ENCODE assay signal across 8 mouse cellular contexts in genomic region chr7:92876066-92876465, GRCm38 (mm10). TPM values are rescaled to one million over a fixed set of nuclear protein-coding genes. Genes with fewer than 3 reads are reported as not detected.
A peak's percentile ranks its signal among the peaks of the same experiment; 100 is the strongest.
DNase-seq lines count a peak whose midpoint lies in the region; ATAC-seq and TF ChIP-seq lines count a peak whose summit lies in the region.

No protein-coding gene starts in this region.

- H3K36me3 ChIP-seq in ES-E14 (ENCODE audit: control insufficient read depth, insufficient read depth, low read length, poor library complexity, severe bottlenecking) = peaks cover 2% of the 10 kb centered on the region; the same call in 1 of the 2 replicates
- H3K36me3 ChIP-seq in kidney, embryonic 16.5 days (ENCODE audit: insufficient read depth, low read length) = no peaks in the 10 kb centered on the region
- no peaks in the 10 kb centered on the region for H3K36me3 ChIP-seq in myocyte (ENCODE audit: control insufficient read depth, insufficient read depth)

- in situ Hi-C loops in ES-E14 (cut with MboI; ENCODE audit: low sequenced_read_pairs in 2 of 2, unreplicated experiment in 2 of 2) = no loop called here

- TF ChIP-seq POLR2A in myocyte (IDR thresholded peaks at IDR 0.05; ENCODE audit: insufficient read length, low read depth) = no peak

- intact Hi-C loops in left cerebral cortex, postnatal 10 days (cut with DNase I) = no loop called here

- no peak overlapping the region for H3K9ac ChIP-seq in ES-E14 (ENCODE audit: insufficient read depth, low read depth, low read length, poor library complexity, severe bottlenecking)
- H3K9ac ChIP-seq in kidney, embryonic 16.5 days (replicated peaks; ENCODE audit: low read length) = peak overlapping the region; percentile 13; the same call in 1 of the 2 replicates

- no peak overlapping the region for H3K27ac ChIP-seq in ES-E14 (ENCODE audit: insufficient read depth, low read depth, low read length, poor library complexity, severe bottlenecking)
- H3K27ac ChIP-seq in kidney, embryonic 16.5 days (ENCODE audit: low read length) = peak overlapping the region; percentile 41

- H3K79me2 ChIP-seq in myocyte (ENCODE audit: control insufficient read depth, insufficient read depth) = no peaks in the 10 kb centered on the region

- peak overlapping the region; percentile 58 for H3K4me2 ChIP-seq in kidney, embryonic 16.5 days (replicated peaks; ENCODE audit: low read depth, low read length)
- peak overlapping the region; percentile 86 for H3K4me2 ChIP-seq in myocyte (ENCODE audit: low read depth)

- ATAC-seq in kidney, embryonic 16.5 days (ENCODE audit: low FRiP score, low TSS enrichment) = no peak
- ATAC-seq in granulocyte monocyte progenitor cell, adult 5-6 weeks (replicated peaks; ENCODE audit: poor library complexity, severe bottlenecking) = no peak

- H3K27me3 ChIP-seq in kidney, embryonic 16.5 days (ENCODE audit: insufficient read depth, low read length) = no peaks in the 10 kb centered on the region
- H3K27me3 ChIP-seq in myocyte (ENCODE audit: control insufficient read depth, insufficient read depth, insufficient read length) = no peaks in the 10 kb centered on the region

- H3K4me3 ChIP-seq in ES-E14 (ENCODE audit: insufficient read depth in 1 of 2, low read depth in 1 of 2, low read length in 2 of 2, poor library complexity in 1 of 2, severe bottlenecking in 1 of 2) (peak overlapping the region; percentile 78 to 98), myocyte (peak overlapping the region; percentile 92)
- H3K4me3 ChIP-seq in kidney, embryonic 16.5 days (ENCODE audit: low read length) = peak overlapping the region; percentile 75

- H3K4me1 ChIP-seq in ES-E14 (ENCODE audit: control insufficient read depth in 2 of 2, insufficient read depth in 2 of 2, low read length in 2 of 2, poor library complexity in 1 of 2) = 0 out of 4 replicates have a peak, but pooled peaks cover 0 to 3% of the 10 kb centered on the region in 2 experiments
- H3K4me1 ChIP-seq in kidney, embryonic 16.5 days (ENCODE audit: insufficient read depth, low read length) = peaks cover 10% of the 10 kb centered on the region

- no peak overlapping the region for H3ac ChIP-seq in myocyte (ENCODE audit: control insufficient read depth, insufficient read length)

- peak; percentile 11 to 16 for DNase-seq in cerebellum, adult 18-20 months
- DNase-seq in cerebellum, adult 11 months = no peak
- no peak for DNase-seq in ES-E14 (ENCODE audit: low read depth, low spot score)
- DNase-seq in heart, adult 8-10 months (ENCODE audit: low spot score) = peak; percentile 56
- no peak for DNase-seq in left cerebral cortex, postnatal 10 days (ENCODE audit: extremely low spot score in 1 of 2, low spot score in 2 of 2)

- WGBS in kidney, embryonic 16.5 days = 23% methylated on average over 3 of the region's 3 CpGs

- no peaks in the 10 kb centered on the region for H3K9me3 ChIP-seq in ES-E14 (ENCODE audit: control insufficient read depth, insufficient read depth, low read depth, low read length)
- no peaks in the 10 kb centered on the region for H3K9me3 ChIP-seq in kidney, embryonic 16.5 days (ENCODE audit: low read length)

TF ChIP-seq in ES-E14, 5 proteins besides CTCF, POLR2A, EP300 and RAD21:
- TF ChIP-seq HCFC1 (IDR thresholded peaks at IDR 0.05; ENCODE audit: borderline replicate concordance, insufficient read depth, low read length) (no peak), ZNF384 (IDR thresholded peaks at IDR 0.05; ENCODE audit: low read depth, low read length) (no peak), ZC3H11A (IDR thresholded peaks at IDR 0.05; ENCODE audit: borderline replicate concordance, low read depth, low read length) (no peak)

TF ChIP-seq in myocyte, 11 proteins besides CTCF, POLR2A, EP300 and RAD21:
- TF ChIP-seq TCF12 (IDR thresholded peaks at IDR 0.05; ENCODE audit: insufficient read depth, poor library complexity, severe bottlenecking) (no peak), USF1 (IDR thresholded peaks at IDR 0.05; ENCODE audit: low read depth) (no peak), MYOG (IDR thresholded peaks at IDR 0.05; ENCODE audit: control insufficient read depth in 1 of 3, insufficient read depth in 1 of 3, insufficient read length in 2 of 3, low read depth in 2 of 3) (no peak), TCF3 (IDR thresholded peaks at IDR 0.05; ENCODE audit: insufficient read length, low read depth) (no peak), MYOD1 (IDR thresholded peaks at IDR 0.05; ENCODE audit: control insufficient read depth in 1 of 3, insufficient read length in 2 of 3, low read depth in 2 of 3) (no peak), E2F4 (IDR thresholded peaks at IDR 0.05; ENCODE audit: insufficient read depth) (no peak), REST (IDR thresholded peaks at IDR 0.05; ENCODE audit: insufficient read depth, insufficient read length) (no peak), CEBPB (IDR thresholded peaks at IDR 0.05; ENCODE audit: insufficient read depth, poor library complexity, severe bottlenecking) (no peak)

RNA-seq across cellular contexts. Expression of gene Prcp, which starts 1.8 kb away (rescaled TPM):
- total RNA-seq in ES-E14 (2012; rRNA removed) = 27.7 and 37.7 TPM in 2 replicates
- 10 to 100 TPM in 2 of 4 experiments, 1 to 10 TPM in 2; 6.4 to 11.4 (median 9.2) TPM for total RNA-seq in heart, adult 8-10 months (2022)
- polyA plus RNA-seq in kidney, embryonic 16.5 days (2015; fragmentation: Nextera tagmentation; extraction: Ambion mirVana) = 23.0 TPM in 2 replicates
- 10.8 TPM for polyA plus RNA-seq in myocyte (2012; fragmentation: generic; extraction: Trizol)
- 10 to 100 TPM; 13.9 TPM for total RNA-seq in left cerebral cortex, postnatal 10 days (2021)
- 62.9 and 70.4 TPM in 2 replicates for total RNA-seq in granulocyte monocyte progenitor cell, adult 5-6 weeks (2014; fragmentation: Nextera tagmentation)
- 40.3 and 46.4 TPM in 2 replicates for total RNA-seq in granulocyte monocyte progenitor cell, adult 5-6 weeks (2017)

RNA-seq across cellular contexts. Expression of gene Ddias, which starts 2.0 kb away (rescaled TPM):
- total RNA-seq in ES-E14 (2012; rRNA removed) = 37.8 and 46.3 TPM in 2 replicates
- total RNA-seq in heart, adult 8-10 months (2022) = under 1 TPM; 0.16 to 0.41 (median 0.33) TPM
- 12.0 and 13.4 TPM in 2 replicates for polyA plus RNA-seq in kidney, embryonic 16.5 days (2015; fragmentation: Nextera tagmentation; extraction: Ambion mirVana)
- polyA plus RNA-seq in myocyte (2012; fragmentation: generic; extraction: Trizol) = 2.0 TPM
- total RNA-seq in left cerebral cortex, postnatal 10 days (2021) = 1 to 10 TPM; 1.5 to 2.3 TPM
- total RNA-seq in granulocyte monocyte progenitor cell, adult 5-6 weeks (2014; fragmentation: Nextera tagmentation) = 7.9 and 19.5 TPM in 2 replicates
- 10.9 and 13.7 TPM in 2 replicates for total RNA-seq in granulocyte monocyte progenitor cell, adult 5-6 weeks (2017)

Comparison
In these comparisons a context has a peak if more than half of its experiments do, and no peak if none do; other contexts are left out.
1. DNase-seq: peak in cerebellum, adult 18-20 months (2 of 2) and heart, adult 8-10 months (single experiment); none in cerebellum, adult 11 months (single experiment), ES-E14 (single experiment) and left cerebral cortex, postnatal 10 days (0 of 2).
2. Peak in every context shown above with its lines, with median percentiles within 50 percentile points of each other: H3K4me3 ChIP-seq.